Mouse (Mus musculus): ENCODE results near the gene Taok1. TPM values are rescaled to one million over a fixed set of nuclear protein-coding genes. Genes with fewer than 3 reads are reported as not detected.
A peak's percentile ranks its signal among the peaks of the same experiment; 100 is the strongest.

The Taok1 gene
- polyA plus RNA-seq, 1 experiment from 2014 or later = 19.6 TPM

GRCm38 (mm10) chr11:77514832-77515636, 92.6 kb downstream of the Taok1 start, which contains the start of gene Abhd15:
Gene Abhd15 (plus strand): TSS chr11:77515121.
- Histone ChIP-seq H3K9ac (ENCODE audit: low read depth, low read length) (peak within 1 kb of the TSS; percentile 64), H3K36me3 (ENCODE audit: control insufficient read depth, insufficient read depth, low read length) (no peaks in the 10 kb centered on the region), H3K9me3 (ENCODE audit: control insufficient read depth, low read length) (no peaks in the 10 kb centered on the region), H3K4me1 (ENCODE audit: control insufficient read depth, insufficient read depth, low read length) (peaks cover 30% of the 10 kb centered on the region), H3K27me3 (replicated peaks; ENCODE audit: control insufficient read depth, insufficient read depth, low read length) (peaks cover 28% of the 10 kb centered on the region), H3K4me2 (ENCODE audit: low read depth, low read length) (peak within 1 kb of the TSS; percentile 97), H3K27ac (replicated peaks; ENCODE audit: low read depth, low read length) (no peak within 1 kb of the TSS), H3K4me3 (ENCODE audit: low read depth, low read length) (peak within 1 kb of the TSS; percentile 74)
- DNase-seq (ENCODE audit: low spot score) (peak; percentile 87), ATAC-seq (ENCODE audit: low read depth) (peak; percentile 47)
- 1% methylated on average over 37 of the region's 72 CpGs for WGBS

- Histone ChIP-seq H3K9ac (ENCODE audit: low read depth, low read length) (peak overlapping the region; percentile 61), H3K4me2 (ENCODE audit: low read depth, low read length) (peak overlapping the region; percentile 97), H3K9me3 (ENCODE audit: control insufficient read depth, low read length) (no peaks in the 10 kb centered on the region), H3K27me3 (replicated peaks; ENCODE audit: control insufficient read depth, insufficient read depth, low read length) (peaks cover 28% of the 10 kb centered on the region), H3K4me1 (ENCODE audit: control insufficient read depth, insufficient read depth, low read length) (peaks cover 30% of the 10 kb centered on the region), H3K36me3 (ENCODE audit: control insufficient read depth, insufficient read depth, low read length) (no peaks in the 10 kb centered on the region), H3K27ac (replicated peaks; ENCODE audit: low read depth, low read length) (no peak overlapping the region), H3K4me3 (ENCODE audit: low read depth, low read length) (peak overlapping the region; percentile 74)
- DNase-seq (ENCODE audit: low spot score) (no peak), ATAC-seq (ENCODE audit: low read depth) (no peak)
- WGBS = 13% methylated on average over 19 of the region's 19 CpGs
These were observed 93.3 kb downstream of the Taok1 start for GRCm38 (mm10) chr11:77514281-77514831.

- DNase-seq (ENCODE audit: low spot score) (no peak), ATAC-seq (ENCODE audit: low read depth) (no peak)
- Histone ChIP-seq H3K27me3 (replicated peaks; ENCODE audit: control insufficient read depth, insufficient read depth, low read length) (peaks cover 28% of the 10 kb centered on the region), H3K36me3 (ENCODE audit: control insufficient read depth, insufficient read depth, low read length) (peaks cover 5% of the 10 kb centered on the region; the same call in 1 of the 2 replicates), H3K4me2 (ENCODE audit: low read depth, low read length) (peak overlapping the region; percentile 97), H3K27ac (replicated peaks; ENCODE audit: low read depth, low read length) (peak overlapping the region; percentile 2; the same call in 1 of the 2 replicates), H3K9me3 (ENCODE audit: control insufficient read depth, low read length) (no peaks in the 10 kb centered on the region), H3K9ac (ENCODE audit: low read depth, low read length) (peak overlapping the region; percentile 64), H3K4me1 (ENCODE audit: control insufficient read depth, insufficient read depth, low read length) (peaks cover 30% of the 10 kb centered on the region), H3K4me3 (ENCODE audit: low read depth, low read length) (peak overlapping the region; percentile 74)
- WGBS = 8% methylated on average over 10 of the region's 10 CpGs
These were observed 93.8 kb downstream of the Taok1 start for GRCm38 (mm10) chr11:77513811-77514170.

GRCm38 (mm10) chr11:77512891-77513810, 94.5 kb downstream of the Taok1 start:
- peak overlapping the region; percentile 74 for H3K4me3 ChIP-seq (ENCODE audit: low read depth, low read length)
- ATAC-seq (ENCODE audit: low read depth) = peak; percentile 79
- peak overlapping the region; percentile 97 for H3K4me2 ChIP-seq (ENCODE audit: low read depth, low read length)
- H3K36me3 ChIP-seq (ENCODE audit: control insufficient read depth, insufficient read depth, low read length) = peaks cover 9% of the 10 kb centered on the region; the same call in 1 of the 2 replicates
- H3K4me1 ChIP-seq (ENCODE audit: control insufficient read depth, insufficient read depth, low read length) = peaks cover 36% of the 10 kb centered on the region
- H3K27me3 ChIP-seq (replicated peaks; ENCODE audit: control insufficient read depth, insufficient read depth, low read length) = peaks cover 28% of the 10 kb centered on the region
- H3K9ac ChIP-seq (ENCODE audit: low read depth, low read length) = peak overlapping the region; percentile 78
- WGBS = under 1% methylated on average over 36 of the region's 84 CpGs
- no peaks in the 10 kb centered on the region for H3K9me3 ChIP-seq (ENCODE audit: control insufficient read depth, low read length)
- H3K27ac ChIP-seq (replicated peaks; ENCODE audit: low read depth, low read length) = peak overlapping the region; percentile 73
- peak; percentile 92 for DNase-seq (ENCODE audit: low spot score)

GRCm38 (mm10) chr11:77511336-77511735, 96.3 kb downstream of the Taok1 start:
- Histone ChIP-seq H3K9me3 (ENCODE audit: control insufficient read depth, low read length) (no peaks in the 10 kb centered on the region), H3K9ac (ENCODE audit: low read depth, low read length) (no peak overlapping the region), H3K36me3 (ENCODE audit: control insufficient read depth, insufficient read depth, low read length) (peaks cover 24% of the 10 kb centered on the region), H3K27ac (replicated peaks; ENCODE audit: low read depth, low read length) (no peak overlapping the region), H3K4me2 (ENCODE audit: low read depth, low read length) (peak overlapping the region; percentile 97; the same call in 1 of the 2 replicates), H3K4me1 (ENCODE audit: control insufficient read depth, insufficient read depth, low read length) (peaks cover 37% of the 10 kb centered on the region), H3K4me3 (ENCODE audit: low read depth, low read length) (no peak overlapping the region), H3K27me3 (replicated peaks; ENCODE audit: control insufficient read depth, insufficient read depth, low read length) (peaks cover 19% of the 10 kb centered on the region)
- DNase-seq (ENCODE audit: low spot score) (no peak), ATAC-seq (ENCODE audit: low read depth) (no peak)
- WGBS = 64% methylated on average over 5 of the region's 5 CpGs

- Histone ChIP-seq H3K9me3 (ENCODE audit: control insufficient read depth, low read length) (no peaks in the 10 kb centered on the region), H3K4me3 (ENCODE audit: low read depth, low read length) (peak overlapping the region; percentile 38), H3K36me3 (ENCODE audit: control insufficient read depth, insufficient read depth, low read length) (peaks cover 54% of the 10 kb centered on the region), H3K27me3 (replicated peaks; ENCODE audit: control insufficient read depth, insufficient read depth, low read length) (no peaks in the 10 kb centered on the region), H3K4me2 (ENCODE audit: low read depth, low read length) (peak overlapping the region; percentile 73), H3K9ac (ENCODE audit: low read depth, low read length) (peak overlapping the region; percentile 63), H3K27ac (replicated peaks; ENCODE audit: low read depth, low read length) (peak overlapping the region; percentile 45; the same call in 1 of the 2 replicates), H3K4me1 (ENCODE audit: control insufficient read depth, insufficient read depth, low read length) (peaks cover 18% of the 10 kb centered on the region)
- DNase-seq (ENCODE audit: low spot score) (peak; percentile 92), ATAC-seq (ENCODE audit: low read depth) (peak; percentile 70)
- 13% methylated on average over 38 of the region's 49 CpGs for WGBS
These were observed 99.3 kb downstream of the Taok1 start for GRCm38 (mm10) chr11:77508068-77509021.

DNA sequence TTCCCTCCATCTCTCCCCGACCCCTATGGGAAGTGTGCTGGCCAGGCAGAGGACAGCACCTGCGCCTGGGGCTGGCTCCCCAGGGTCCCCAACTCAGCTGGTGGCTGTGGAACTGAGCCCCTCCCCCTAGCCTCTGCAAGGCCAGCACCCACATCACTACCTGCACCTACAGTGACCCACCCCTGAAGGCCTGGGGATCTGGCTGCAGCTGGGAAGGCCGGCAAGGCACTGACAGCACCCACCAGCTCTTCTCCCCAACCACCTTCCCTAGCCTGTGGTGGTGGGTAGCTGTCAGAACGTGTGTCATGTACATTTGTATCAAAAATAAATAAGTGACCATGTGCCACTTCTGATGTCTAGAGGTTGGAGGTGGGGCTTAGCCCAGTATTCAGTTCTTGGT, 100.2 kb downstream of the Taok1 start:
- Histone ChIP-seq H3K27me3 (replicated peaks; ENCODE audit: control insufficient read depth, insufficient read depth, low read length) (no peaks in the 10 kb centered on the region), H3K36me3 (ENCODE audit: control insufficient read depth, insufficient read depth, low read length) (peaks cover 63% of the 10 kb centered on the region), H3K9ac (ENCODE audit: low read depth, low read length) (no peak overlapping the region), H3K4me3 (ENCODE audit: low read depth, low read length) (no peak overlapping the region), H3K4me1 (ENCODE audit: control insufficient read depth, insufficient read depth, low read length) (peaks cover 16% of the 10 kb centered on the region), H3K9me3 (ENCODE audit: control insufficient read depth, low read length) (no peaks in the 10 kb centered on the region), H3K27ac (replicated peaks; ENCODE audit: low read depth, low read length) (no peak overlapping the region), H3K4me2 (ENCODE audit: low read depth, low read length) (no peak overlapping the region)
- WGBS = 69% methylated on average over 4 of the region's 4 CpGs
- no peak for DNase-seq (ENCODE audit: low spot score)
- 0 out of 2 replicates have a peak, but pooled peaks have one; percentile 3 for ATAC-seq (ENCODE audit: low read depth)
